Mouse (Mus musculus) ZHBTc4 (cell line): ENCODE results near the gene Amh.

Experiments used
- DNase-seq: peaks from one replicate; pipeline ENCODE4 v3.0.0-alpha.2; 2011; ENCODE audit warnings: low read depth, low spot score

The Amh gene

GRCm38 (mm10) chr10:80856908-80857307 is 51.9 kb downstream of the Amh start:
- DNase-seq, result no peak
